Mouse (Mus musculus) MEL (cell line): ENCODE data around the gene Tsc22d1.

Experiments
- CTCF ChIP-seq, 3 experiments: IDR thresholded peaks in 2 of 3; conservative IDR thresholded peaks in 1 of 3; 2 replicates each; pipeline ENCODE4 v1.5.1; 2011 to 2012; ENCODE audit warnings: low read length in 3 of 3, low read depth in 2 of 3, mild to moderate bottlenecking in 2 of 3, improper control_type of control experiment in 1 of 3, inconsistent platforms in 1 of 3, mixed read lengths in 1 of 3, moderate library complexity in 1 of 3; ENCODE audit not compliant: control insufficient read depth in 1 of 3, insufficient read depth in 1 of 3, poor library complexity in 1 of 3, severe bottlenecking in 1 of 3
- POLR2A ChIP-seq, 2 experiments: IDR thresholded peaks; 2 replicates each; pipeline ENCODE4 v1.6.1; 2011 to 2012; ENCODE audit warnings: low read length in 2 of 2, mild to moderate bottlenecking in 2 of 2, control low read depth in 1 of 2, improper control_type of control experiment in 1 of 2, low read depth in 1 of 2, moderate library complexity in 1 of 2; ENCODE audit not compliant: control insufficient read depth in 1 of 2, insufficient read depth in 1 of 2, poor library complexity in 1 of 2
- TAL1 ChIP-seq: IDR thresholded peaks from 2 replicates; pipeline ENCODE4 v1.6.1; 2012; ENCODE audit warnings: mild to moderate bottlenecking, inconsistent platforms, low read length, moderate library complexity, mixed read lengths

GRCm38 (mm10) chr14:76479867-76480266 lies 65.1 kb downstream of the Tsc22d1 start:
- peak; percentile 61 to 87 (median 64) for TF ChIP-seq CTCF (IDR thresholded peaks at IDR 0.05 in 2 of 3, conservative IDR thresholded peaks at IDR 0.05 in 1 of 3; ENCODE audit: control insufficient read depth in 1 of 3, insufficient read depth in 1 of 3, low read depth in 2 of 3, low read length in 3 of 3, poor library complexity in 1 of 3, severe bottlenecking in 1 of 3)
- TF ChIP-seq POLR2A (IDR thresholded peaks at IDR 0.05; ENCODE audit: control insufficient read depth in 1 of 2, insufficient read depth in 1 of 2, low read depth in 1 of 2, low read length in 2 of 2, poor library complexity in 1 of 2), result no peak
- TF ChIP-seq TAL1, result no peak
